Comparison of ENCODE assay signal across 13 mouse cellular contexts in genomic region chr2:12318715-12319114, GRCm38 (mm10).
"Had no signal": no experiment of that assay in that cellular context is flagged by ENCODE, and none has a peak within 500 bp of the region (broad histone marks: within the 10 kb centered on the region; RNA-seq: fewer than 3 reads in every experiment).

No protein-coding gene starts in this region.

- H3K4me2 ChIP-seq: liver, embryonic 11.5 days; liver, embryonic 15.5 days; midbrain, embryonic 11.5 days; midbrain, embryonic 15.5 days; neural tube, embryonic 13.5 days had no signal

- DNase-seq: kidney, adult 8-10 months; kidney, postnatal 25 days; right cerebral cortex, postnatal 14 days; thymus, postnatal 36 days had no signal

- H3K9me3 ChIP-seq: limb, embryonic 10.5 days; liver, embryonic 15.5 days; megakaryocyte, embryonic 14.5 days; midbrain, embryonic 15.5 days; neural tube, embryonic 13.5 days had no signal

- H3K36me3 ChIP-seq: limb, embryonic 10.5 days; liver, embryonic 15.5 days; midbrain, embryonic 15.5 days; neural tube, embryonic 13.5 days had no signal

- H3K4me3 ChIP-seq: left cerebral cortex, adult 2 months; limb, embryonic 10.5 days; liver, embryonic 15.5 days; megakaryocyte, embryonic 14.5 days; midbrain, embryonic 15.5 days; neural tube, embryonic 13.5 days had no signal

- H3K9ac ChIP-seq: liver, embryonic 15.5 days; midbrain, embryonic 15.5 days; neural tube, embryonic 13.5 days had no signal

- ATAC-seq: intestine, postnatal 0 days; midbrain, embryonic 15.5 days had no signal

- H3K27ac ChIP-seq: left cerebral cortex, adult 2 months; limb, embryonic 10.5 days; liver, embryonic 15.5 days; midbrain, embryonic 15.5 days; neural tube, embryonic 13.5 days had no signal

- H3K4me1 ChIP-seq: liver, embryonic 15.5 days; midbrain, embryonic 15.5 days; neural tube, embryonic 13.5 days had no signal

- H3K27me3 ChIP-seq: liver, embryonic 15.5 days; midbrain, embryonic 15.5 days; neural tube, embryonic 13.5 days had no signal
